Mouse (Mus musculus) erythroblast, embryonic 14.5 days (primary cell): ENCODE results near the gene Ppp1r1a. TPM values are rescaled to one million over a fixed set of nuclear protein-coding genes. Genes with fewer than 3 reads are reported as not detected.

Source experiments
- H3K27me3 ChIP-seq: 2 replicates; pipeline ENCODE4 v1.6.1; 2012; ENCODE audit warnings: inconsistent platforms; ENCODE audit not compliant: control insufficient read depth
- H3K36me3 ChIP-seq: 2 replicates; pipeline ENCODE4 v1.6.1; 2012; ENCODE audit warnings: mild to moderate bottlenecking, inconsistent platforms; ENCODE audit not compliant: control insufficient read depth
- H3K4me1 ChIP-seq: 2 replicates; pipeline ENCODE4 v1.6.1; 2012; ENCODE audit warnings: inconsistent platforms; ENCODE audit not compliant: control insufficient read depth
- H3K4me3 ChIP-seq: replicated peaks from 2 replicates; pipeline ENCODE3; 2012; ENCODE audit warnings: moderate library complexity, mild to moderate bottlenecking, inconsistent platforms
- H3K9me3 ChIP-seq: 2 replicates; pipeline ENCODE4 v1.6.1; 2012; ENCODE audit warnings: low read length, inconsistent platforms, mixed read lengths; ENCODE audit not compliant: control insufficient read depth
- GATA1 ChIP-seq: IDR thresholded peaks from 2 replicates; pipeline ENCODE4 v1.6.1; 2012; ENCODE audit warnings: low read length, inconsistent platforms, mixed read lengths
- TAL1 ChIP-seq: IDR thresholded peaks from 3 replicates; pipeline ENCODE4 v1.6.1; 2012; ENCODE audit warnings: low read length, inconsistent platforms, mixed read lengths
- polyA plus RNA-seq: library from polyadenylated mRNA; stranded (reverse); fragments of >175 nt; gene quantifications from 2 replicates; pipeline ENCODE4 v1.2.3, GENCODE M21; 2012

Gene Ppp1r1a
- polyA plus RNA-seq, 1 experiment = not detected

- Histone ChIP-seq H3K4me3 (no peak within 1 kb of the TSS), H3K36me3 (no peaks in the 10 kb centered on the region), H3K9me3 (no peaks in the 10 kb centered on the region), H3K27me3 (peaks cover 38% of the 10 kb centered on the region), H3K4me1 (no peaks in the 10 kb centered on the region)
- TF ChIP-seq GATA1 (no peak), TAL1 (no peak)
Observed at GRCm38 (mm10) chr15:103502435-103503250, 35.2 kb downstream of the Ppp1r1a start, which contains the start of gene Pde1b. TSS of gene Pde1b (plus strand) at chr15:103503034.

GRCm38 (mm10) chr15:103501186-103501585 is 36.6 kb downstream of the Ppp1r1a start:
- no peaks in the 10 kb centered on the region for H3K4me1 ChIP-seq

GRCm38 (mm10) chr15:103500723-103501122 is 37.1 kb downstream of the Ppp1r1a start:
- no peaks in the 10 kb centered on the region for H3K9me3 ChIP-seq
- TF ChIP-seq TAL1 (no peak), GATA1 (no peak)
- H3K4me1 ChIP-seq = no peaks in the 10 kb centered on the region
- no peaks in the 10 kb centered on the region for H3K36me3 ChIP-seq
- H3K27me3 ChIP-seq = peaks cover 38% of the 10 kb centered on the region
- no peak overlapping the region for H3K4me3 ChIP-seq

More at GRCm38 (mm10) chr15:103501186-103501585, 36.6 kb downstream of the Ppp1r1a start:
- Histone ChIP-seq H3K27me3 (peaks cover 38% of the 10 kb centered on the region), H3K4me3 (no peak overlapping the region), H3K36me3 (no peaks in the 10 kb centered on the region), H3K9me3 (no peaks in the 10 kb centered on the region)
- TF ChIP-seq GATA1 (no peak), TAL1 (no peak)

GRCm38 (mm10) chr15:103498157-103498556 is 39.6 kb downstream of the Ppp1r1a start:
- peaks cover 20% of the 10 kb centered on the region for H3K27me3 ChIP-seq
- no peaks in the 10 kb centered on the region for H3K4me1 ChIP-seq
- H3K36me3 ChIP-seq = no peaks in the 10 kb centered on the region
- no peaks in the 10 kb centered on the region for H3K9me3 ChIP-seq
- no peak overlapping the region for H3K4me3 ChIP-seq
- TF ChIP-seq GATA1 = no peak
- no peak for TF ChIP-seq TAL1

- TF ChIP-seq GATA1 = no peak
- no peak for TF ChIP-seq TAL1
- Histone ChIP-seq H3K36me3 (no peaks in the 10 kb centered on the region), H3K27me3 (peaks cover 4% of the 10 kb centered on the region), H3K4me1 (no peaks in the 10 kb centered on the region), H3K9me3 (no peaks in the 10 kb centered on the region), H3K4me3 (no peak overlapping the region)
Observed at GRCm38 (mm10) chr15:103496204-103497140, 41.3 kb downstream of the Ppp1r1a start.

GRCm38 (mm10) chr15:103488336-103488735 is 49.5 kb downstream of the Ppp1r1a start:
- H3K36me3 ChIP-seq = no peaks in the 10 kb centered on the region
- H3K4me3 ChIP-seq = no peak overlapping the region
- no peaks in the 10 kb centered on the region for H3K4me1 ChIP-seq
- H3K9me3 ChIP-seq = no peaks in the 10 kb centered on the region
- no peak for TF ChIP-seq TAL1
- no peak for TF ChIP-seq GATA1
- H3K27me3 ChIP-seq = no peaks in the 10 kb centered on the region

GRCm38 (mm10) chr15:103486658-103487057 is 51.1 kb downstream of the Ppp1r1a start:
- TF ChIP-seq GATA1 (no peak), TAL1 (no peak)
- H3K36me3 ChIP-seq = no peaks in the 10 kb centered on the region

GRCm38 (mm10) chr15:103485106-103485505 is 52.7 kb downstream of the Ppp1r1a start:
- no peak overlapping the region for H3K4me3 ChIP-seq
- H3K36me3 ChIP-seq = no peaks in the 10 kb centered on the region
- H3K27me3 ChIP-seq = no peaks in the 10 kb centered on the region
- H3K9me3 ChIP-seq = no peaks in the 10 kb centered on the region
- no peak for TF ChIP-seq GATA1
- H3K4me1 ChIP-seq = no peaks in the 10 kb centered on the region

More at GRCm38 (mm10) chr15:103486658-103487057, 51.1 kb downstream of the Ppp1r1a start:
- no peaks in the 10 kb centered on the region for H3K9me3 ChIP-seq
- H3K4me1 ChIP-seq = no peaks in the 10 kb centered on the region
- no peak overlapping the region for H3K4me3 ChIP-seq
- no peaks in the 10 kb centered on the region for H3K27me3 ChIP-seq

GRCm38 (mm10) chr15:103484490-103484889 is 53.3 kb downstream of the Ppp1r1a start:
- Histone ChIP-seq H3K9me3 (no peaks in the 10 kb centered on the region), H3K4me1 (no peaks in the 10 kb centered on the region), H3K27me3 (no peaks in the 10 kb centered on the region), H3K36me3 (no peaks in the 10 kb centered on the region), H3K4me3 (no peak overlapping the region)
- no peak for TF ChIP-seq TAL1
- no peak for TF ChIP-seq GATA1
